Mouse (Mus musculus): ENCODE measurements at regions not wholly inside any gene's neighbourhood (a gene's known extent, or its start where the extent isn't known, plus 50 kb on each side); places are given as distances from the start of the nearest gene placed in this dataset.

GRCm38 (mm10) chr4:34340057-34340456 is 210.7 kb upstream of the Akirin2 start:
- no peak for DNase-seq

GRCm38 (mm10) chr4:34371281-34372032 is 179.3 kb upstream of the Akirin2 start:
- no peak for DNase-seq

- DNase-seq: no peak
Observed at GRCm38 (mm10) chr4:34386338-34386967, 164.3 kb upstream of the Akirin2 start.

- DNase-seq: no peak
Observed at GRCm38 (mm10) chr4:34391499-34391898, 159.2 kb upstream of the Akirin2 start.

GRCm38 (mm10) chr4:34403061-34403460 is 147.7 kb upstream of the Akirin2 start:
- no peak for DNase-seq

- no peak for DNase-seq
Observed at GRCm38 (mm10) chr4:34407181-34407580, 143.6 kb upstream of the Akirin2 start.

GRCm38 (mm10) chr4:34420970-34421369 is 129.8 kb upstream of the Akirin2 start:
- DNase-seq: no peak

GRCm38 (mm10) chr4:34424131-34424646 is 126.5 kb upstream of the Akirin2 start:
- no peak for DNase-seq

- no peak for DNase-seq
Observed at GRCm38 (mm10) chr4:34429003-34429402, 121.7 kb upstream of the Akirin2 start.

GRCm38 (mm10) chr4:34429456-34430235 is 121.1 kb upstream of the Akirin2 start:
- no peak for DNase-seq

GRCm38 (mm10) chr4:34437316-34437715 is 113.4 kb upstream of the Akirin2 start:
- peak; percentile 58 for DNase-seq

- no peak for DNase-seq
Observed at GRCm38 (mm10) chr4:34449582-34449981, 101.2 kb upstream of the Akirin2 start.

GRCm38 (mm10) chr4:34462591-34462990 is 88.1 kb upstream of the Akirin2 start:
- peak; percentile 27 for DNase-seq

- no peak for DNase-seq
Observed at GRCm38 (mm10) chr4:34465845-34466244, 84.9 kb upstream of the Akirin2 start.

GRCm38 (mm10) chr4:34466309-34466708 is 84.4 kb upstream of the Akirin2 start:
- no peak for DNase-seq

GRCm38 (mm10) chr4:34468096-34468495 is 82.6 kb upstream of the Akirin2 start:
- DNase-seq: no peak

GRCm38 (mm10) chr4:34475792-34476448 is 74.8 kb upstream of the Akirin2 start:
- no peak for DNase-seq

- no peak for DNase-seq
Observed at GRCm38 (mm10) chr4:34484273-34484672, 66.5 kb upstream of the Akirin2 start.

GRCm38 (mm10) chr4:34485574-34485973 is 65.2 kb upstream of the Akirin2 start:
- no peak for DNase-seq

GRCm38 (mm10) chr4:34494961-34495723 is 55.6 kb upstream of the Akirin2 start:
- no peak for DNase-seq

GRCm38 (mm10) chr4:34498325-34498724 is 52.4 kb upstream of the Akirin2 start:
- DNase-seq: no peak

- DNase-seq: no peak
Observed at GRCm38 (mm10) chr4:34498781-34499180, 52.0 kb upstream of the Akirin2 start.
